Mouse (Mus musculus): ENCODE results near the gene Smarcal1. TPM values are rescaled to one million over a fixed set of nuclear protein-coding genes. Genes with fewer than 3 reads are reported as not detected.

Gene Smarcal1
- total and polyA plus RNA-seq, 2 experiments from 2014 or later, result 21.6 to 49.5 TPM

- DNase-seq (ENCODE audit: low spot score), result no peak
- Histone ChIP-seq H3K9ac (replicated peaks; ENCODE audit: low read length, poor library complexity, severe bottlenecking) (no peak overlapping the region), H3K9me3 (ENCODE audit: low read length) (no peaks in the 10 kb centered on the region), H3K4me1 (ENCODE audit: insufficient read depth, low read length) (peaks cover 11% of the 10 kb centered on the region; the same call in 1 of the 2 replicates), H3K4me2 (ENCODE audit: low read depth, low read length, poor library complexity, severe bottlenecking) (no peak overlapping the region), H3K4me3 (ENCODE audit: low read depth, low read length) (no peak overlapping the region), H3K36me3 (ENCODE audit: insufficient read depth, low read length) (no peaks in the 10 kb centered on the region), H3K27ac (ENCODE audit: low read depth, low read length) (no peak overlapping the region), H3K27me3 (ENCODE audit: insufficient read depth, low read length) (no peaks in the 10 kb centered on the region)
- no peak for TF ChIP-seq CTCF (IDR thresholded peaks at IDR 0.05)
- 86% methylated on average over 7 of the region's 7 CpGs for WGBS
- no peak for ATAC-seq (ENCODE audit: low FRiP score)
These were observed 9.0 kb upstream of the Smarcal1 start for GRCm38 (mm10) chr1:72574047-72574446.

GRCm38 (mm10) chr1:72574608-72575007 is 8.4 kb upstream of the Smarcal1 start:
- 53% methylated on average over 7 of the region's 7 CpGs for WGBS
- Histone ChIP-seq H3K9ac (replicated peaks; ENCODE audit: low read length, poor library complexity, severe bottlenecking) (no peak overlapping the region), H3K27me3 (ENCODE audit: insufficient read depth, low read length) (no peaks in the 10 kb centered on the region), H3K4me1 (ENCODE audit: insufficient read depth, low read length) (peaks cover 11% of the 10 kb centered on the region; the same call in 1 of the 2 replicates), H3K9me3 (ENCODE audit: low read length) (no peaks in the 10 kb centered on the region), H3K4me2 (ENCODE audit: low read depth, low read length, poor library complexity, severe bottlenecking) (no peak overlapping the region), H3K27ac (ENCODE audit: low read depth, low read length) (no peak overlapping the region), H3K4me3 (ENCODE audit: low read depth, low read length) (no peak overlapping the region), H3K36me3 (ENCODE audit: insufficient read depth, low read length) (no peaks in the 10 kb centered on the region)
- DNase-seq (ENCODE audit: low spot score) (no peak), ATAC-seq (ENCODE audit: low FRiP score) (no peak)
- no peak for TF ChIP-seq CTCF (IDR thresholded peaks at IDR 0.05)

GRCm38 (mm10) chr1:72575121-72575520 is 7.9 kb upstream of the Smarcal1 start:
- no peak overlapping the region for H3K4me2 ChIP-seq (ENCODE audit: low read depth, low read length, poor library complexity, severe bottlenecking)
- H3K27me3 ChIP-seq (ENCODE audit: insufficient read depth, low read length), result no peaks in the 10 kb centered on the region
- no peak overlapping the region for H3K4me3 ChIP-seq (ENCODE audit: low read depth, low read length)
- no peak for DNase-seq (ENCODE audit: low spot score)
- no peaks in the 10 kb centered on the region for H3K36me3 ChIP-seq (ENCODE audit: insufficient read depth, low read length)
- H3K9me3 ChIP-seq (ENCODE audit: low read length), result no peaks in the 10 kb centered on the region
- H3K4me1 ChIP-seq (ENCODE audit: insufficient read depth, low read length), result peaks cover 11% of the 10 kb centered on the region; the same call in 1 of the 2 replicates
- TF ChIP-seq CTCF (IDR thresholded peaks at IDR 0.05), result peak; percentile 65
- 59% methylated on average over 4 of the region's 4 CpGs for WGBS
- no peak overlapping the region for H3K27ac ChIP-seq (ENCODE audit: low read depth, low read length)
- no peak for ATAC-seq (ENCODE audit: low FRiP score)
- H3K9ac ChIP-seq (replicated peaks; ENCODE audit: low read length, poor library complexity, severe bottlenecking), result no peak overlapping the region

- Histone ChIP-seq H3K4me2 (ENCODE audit: low read depth, low read length, poor library complexity, severe bottlenecking) (peak overlapping the region; percentile 36), H3K4me3 (ENCODE audit: low read depth, low read length) (no peak overlapping the region), H3K36me3 (ENCODE audit: insufficient read depth, low read length) (no peaks in the 10 kb centered on the region), H3K9me3 (ENCODE audit: low read length) (no peaks in the 10 kb centered on the region), H3K27me3 (ENCODE audit: insufficient read depth, low read length) (no peaks in the 10 kb centered on the region), H3K27ac (ENCODE audit: low read depth, low read length) (no peak overlapping the region), H3K9ac (replicated peaks; ENCODE audit: low read length, poor library complexity, severe bottlenecking) (0 out of 2 replicates have a peak overlapping the region, but pooled peaks have one; percentile 42), H3K4me1 (ENCODE audit: insufficient read depth, low read length) (peaks cover 11% of the 10 kb centered on the region; the same call in 1 of the 2 replicates)
- ATAC-seq (ENCODE audit: low FRiP score) (no peak; the same call in 1 of the 2 replicates), DNase-seq (ENCODE audit: low spot score) (peak; percentile 27)
- TF ChIP-seq CTCF (IDR thresholded peaks at IDR 0.05), result no peak
- WGBS, result 4% methylated on average over 12 of the region's 12 CpGs
These were observed 5.5 kb upstream of the Smarcal1 start for GRCm38 (mm10) chr1:72577481-72577922.

GRCm38 (mm10) chr1:72578351-72578750 is 4.7 kb upstream of the Smarcal1 start:
- no peak for ATAC-seq (ENCODE audit: low FRiP score)
- Histone ChIP-seq H3K36me3 (ENCODE audit: insufficient read depth, low read length) (no peaks in the 10 kb centered on the region), H3K4me1 (ENCODE audit: insufficient read depth, low read length) (peaks cover 11% of the 10 kb centered on the region; the same call in 1 of the 2 replicates), H3K9ac (replicated peaks; ENCODE audit: low read length, poor library complexity, severe bottlenecking) (no peak overlapping the region), H3K27ac (ENCODE audit: low read depth, low read length) (no peak overlapping the region), H3K4me2 (ENCODE audit: low read depth, low read length, poor library complexity, severe bottlenecking) (peak overlapping the region; percentile 20; the same call in 1 of the 2 replicates), H3K9me3 (ENCODE audit: low read length) (no peaks in the 10 kb centered on the region), H3K4me3 (ENCODE audit: low read depth, low read length) (no peak overlapping the region), H3K27me3 (ENCODE audit: insufficient read depth, low read length) (no peaks in the 10 kb centered on the region)
- TF ChIP-seq CTCF (IDR thresholded peaks at IDR 0.05), result no peak
- 34% methylated on average over 15 of the region's 15 CpGs for WGBS
- DNase-seq (ENCODE audit: low spot score), result no peak

- Histone ChIP-seq H3K4me1 (ENCODE audit: insufficient read depth, low read length) (peaks cover 11% of the 10 kb centered on the region; the same call in 1 of the 2 replicates), H3K27me3 (ENCODE audit: insufficient read depth, low read length) (no peaks in the 10 kb centered on the region), H3K27ac (ENCODE audit: low read depth, low read length) (no peak overlapping the region), H3K9me3 (ENCODE audit: low read length) (no peaks in the 10 kb centered on the region), H3K4me3 (ENCODE audit: low read depth, low read length) (no peak overlapping the region), H3K9ac (replicated peaks; ENCODE audit: low read length, poor library complexity, severe bottlenecking) (no peak overlapping the region), H3K36me3 (ENCODE audit: insufficient read depth, low read length) (no peaks in the 10 kb centered on the region), H3K4me2 (ENCODE audit: low read depth, low read length, poor library complexity, severe bottlenecking) (peak overlapping the region; percentile 20; the same call in 1 of the 2 replicates)
- DNase-seq (ENCODE audit: low spot score) (peak; percentile 62), ATAC-seq (ENCODE audit: low FRiP score) (no peak)
- no peak for TF ChIP-seq CTCF (IDR thresholded peaks at IDR 0.05)
- WGBS, result 33% methylated on average over 4 of the region's 4 CpGs
These were observed 4.2 kb upstream of the Smarcal1 start for GRCm38 (mm10) chr1:72578806-72579205.
